Mouse (Mus musculus) CH12.LX (cell line): ENCODE measurements at regions not wholly inside any gene's neighbourhood (a gene's known extent, or its start where the extent isn't known, plus 50 kb on each side); places are given as distances from the start of the nearest gene placed in this dataset.

Source experiments
- DNase-seq: peaks from one replicate; pipeline ENCODE4 v3.0.0-alpha.2; 2013; ENCODE audit errors: extremely low read depth
- H3K27ac ChIP-seq: 2 replicates; pipeline ENCODE4 v1.5.1; 2012; ENCODE audit warnings: low read depth, mild to moderate bottlenecking, control low read depth, moderate library complexity; ENCODE audit not compliant: insufficient read depth
- H3K27me3 ChIP-seq: replicated peaks from 2 replicates; pipeline ENCODE3; 2012; ENCODE audit warnings: inconsistent platforms
- H3K36me3 ChIP-seq, 2 experiments: replicated peaks in 1 of 2; 2 replicates each; pipeline versions ENCODE3 to v1.6.1; 2012; ENCODE audit warnings: inconsistent platforms in 1 of 2, low read length in 1 of 2, mild to moderate bottlenecking in 1 of 2, mixed read lengths in 1 of 2, moderate library complexity in 1 of 2; ENCODE audit not compliant: control insufficient read depth in 1 of 2, insufficient read depth in 1 of 2
- H3K4me1 ChIP-seq, 2 experiments: 2 replicates each; pipeline ENCODE4 v1.6.1; 2012; ENCODE audit warnings: inconsistent platforms in 1 of 2, moderate library complexity in 1 of 2; ENCODE audit not compliant: insufficient read depth in 2 of 2, control insufficient read depth in 1 of 2
- H3K4me2 ChIP-seq: 2 replicates; pipeline ENCODE4 v1.6.1; 2012; ENCODE audit warnings: low read depth, mild to moderate bottlenecking, control low read depth; ENCODE audit not compliant: poor library complexity, insufficient read depth, severe bottlenecking
- H3K4me3 ChIP-seq, 3 experiments: fragments of 150-350 bp in 1 of 3; sonication (generic) in 1 of 3; replicated peaks in 1 of 3; 2 replicates each; pipeline versions ENCODE3 to v1.5.1; 2011 to 2012; ENCODE audit warnings: low read depth in 2 of 3, low read length in 2 of 3, mild to moderate bottlenecking in 2 of 3, moderate library complexity in 2 of 3, control low read depth in 1 of 3, improper control_type of control experiment in 1 of 3, inconsistent platforms in 1 of 3, mixed read lengths in 1 of 3; ENCODE audit not compliant: poor library complexity in 1 of 3
- H3K79me2 ChIP-seq: replicated peaks from 2 replicates; pipeline ENCODE4 v1.6.1; 2012; ENCODE audit warnings: mild to moderate bottlenecking, moderate library complexity; ENCODE audit not compliant: control insufficient read depth, poor library complexity, insufficient read depth, severe bottlenecking; ENCODE audit errors: extremely low read depth
- H3K9ac ChIP-seq: 2 replicates; pipeline ENCODE4 v1.6.1; 2012; ENCODE audit warnings: low read depth, mild to moderate bottlenecking, control low read depth, moderate library complexity; ENCODE audit not compliant: insufficient read depth
- H3K9me3 ChIP-seq: replicated peaks from 2 replicates; pipeline ENCODE3; 2012; ENCODE audit warnings: low read length, inconsistent platforms, mixed read lengths
- BHLHE40 ChIP-seq: IDR thresholded peaks from 2 replicates; pipeline ENCODE4 v1.6.1; 2011; ENCODE audit warnings: mild to moderate bottlenecking, low read depth, low read length, improper control_type of control experiment
- CHD1 ChIP-seq: IDR thresholded peaks from 2 replicates; pipeline ENCODE4 v1.6.1; 2012; ENCODE audit warnings: low read depth, low read length, improper control_type of control experiment, inconsistent platforms
- CTCF ChIP-seq, 2 experiments: IDR thresholded peaks in 1 of 2; conservative IDR thresholded peaks in 1 of 2; 2 replicates each; pipeline ENCODE4 v1.5.1; 2011 to 2012; ENCODE audit warnings: low read depth in 2 of 2, low read length in 2 of 2, improper control_type of control experiment in 1 of 2, inconsistent platforms in 1 of 2, mild to moderate bottlenecking in 1 of 2, moderate library complexity in 1 of 2
- ELF1 ChIP-seq: IDR thresholded peaks from 2 replicates; pipeline ENCODE4 v1.6.1; 2014; ENCODE audit warnings: low read depth, mild to moderate bottlenecking, inconsistent platforms, low read length, improper control_type of control experiment
- ETS1 ChIP-seq: conservative IDR thresholded peaks from 2 replicates; pipeline ENCODE4 v1.6.1; 2012; ENCODE audit warnings: low read depth, mild to moderate bottlenecking, inconsistent platforms, low read length, improper control_type of control experiment, moderate library complexity
- GABPA ChIP-seq: IDR thresholded peaks from 2 replicates; pipeline ENCODE4 v1.6.1; 2012; ENCODE audit warnings: low read depth, low read length, improper control_type of control experiment, inconsistent platforms; ENCODE audit not compliant: insufficient replicate concordance
- IRF4 ChIP-seq: IDR thresholded peaks from 2 replicates; pipeline ENCODE4 v1.6.1; 2014; ENCODE audit warnings: low read depth, mild to moderate bottlenecking, inconsistent platforms, low read length, improper control_type of control experiment
- JUN ChIP-seq: IDR thresholded peaks from 2 replicates; pipeline ENCODE4 v1.6.1; 2011; ENCODE audit warnings: low read depth, mild to moderate bottlenecking, low read length, improper control_type of control experiment, moderate library complexity; ENCODE audit not compliant: insufficient read depth
- KAT2A ChIP-seq: IDR thresholded peaks from 2 replicates; pipeline ENCODE4 v1.6.1; 2012; ENCODE audit warnings: low read length, improper control_type of control experiment, inconsistent platforms; ENCODE audit not compliant: insufficient replicate concordance
- MAFK ChIP-seq: IDR thresholded peaks from 2 replicates; pipeline ENCODE4 v1.6.1; 2011; ENCODE audit warnings: low read length, improper control_type of control experiment; ENCODE audit not compliant: insufficient replicate concordance
- MAX ChIP-seq: IDR thresholded peaks from 2 replicates; pipeline ENCODE4 v1.6.1; 2011; ENCODE audit warnings: low read length, improper control_type of control experiment
- MAZ ChIP-seq: IDR thresholded peaks from 2 replicates; pipeline ENCODE4 v1.6.1; 2012; ENCODE audit warnings: low read depth, mild to moderate bottlenecking, inconsistent platforms, low read length, improper control_type of control experiment, moderate library complexity
- MEF2A ChIP-seq: IDR thresholded peaks from 2 replicates; pipeline ENCODE4 v1.6.1; 2014; ENCODE audit warnings: low read depth, mild to moderate bottlenecking, inconsistent platforms, low read length, improper control_type of control experiment, borderline replicate concordance
- MYC ChIP-seq: IDR thresholded peaks from 2 replicates; pipeline ENCODE4 v1.6.1; 2011; ENCODE audit warnings: low read depth, mild to moderate bottlenecking, improper control_type of control experiment, low read length
- NELFE ChIP-seq: IDR thresholded peaks from 2 replicates; pipeline ENCODE4 v1.6.1; 2011; ENCODE audit warnings: low read depth, low read length, improper control_type of control experiment
- NRF1 ChIP-seq: IDR thresholded peaks from 2 replicates; pipeline ENCODE4 v1.6.1; 2014; ENCODE audit warnings: low read depth, mild to moderate bottlenecking, inconsistent platforms, low read length, improper control_type of control experiment, moderate library complexity
- POLR2AphosphoS2 ChIP-seq: IDR thresholded peaks from 2 replicates; pipeline ENCODE4 v1.6.1; 2011; ENCODE audit warnings: low read depth, low read length, improper control_type of control experiment
- SMC3 ChIP-seq: IDR thresholded peaks from 2 replicates; pipeline ENCODE4 v1.6.1; 2011; ENCODE audit warnings: low read depth, low read length, improper control_type of control experiment
- TBP ChIP-seq: conservative IDR thresholded peaks from 2 replicates; pipeline ENCODE4 v1.6.1; 2011; ENCODE audit warnings: low read depth, low read length, improper control_type of control experiment
- TCF12 ChIP-seq: IDR thresholded peaks from 2 replicates; pipeline ENCODE4 v1.6.1; 2014; ENCODE audit warnings: low read depth, mild to moderate bottlenecking, inconsistent platforms, low read length, improper control_type of control experiment
- USF2 ChIP-seq: conservative IDR thresholded peaks from 2 replicates; pipeline ENCODE4 v1.6.1; 2011; ENCODE audit warnings: low read depth, low read length, improper control_type of control experiment
- dilution Hi-C: fragments of 300-500 bp; cut with MboI; formaldehyde crosslinking; loops from 2 replicates; pipeline ENCODE4 v1.14.3; 2020; ENCODE audit warnings: low sequenced_read_pairs; ENCODE audit not compliant: extremely low pct_unique_long_range_greater_than_20kb, extremely low pct_ligation_motif_present
- in situ Hi-C: fragments of 300-500 bp; cut with MboI; formaldehyde crosslinking; loops from 3 replicates; pipeline ENCODE4 v1.14.3; 2019; ENCODE audit warnings: low sequenced_read_pairs, low pct_ligation_motif_present, low pct_unique_long_range_greater_than_20kb, mixed read lengths

GRCm38 (mm10) chr14:24616306-24617125 lies 129.6 kb downstream of the Rps24 start:
- H3K4me3 ChIP-seq: no peak overlapping the region
- no peak for DNase-seq
- no peaks in the 10 kb centered on the region for H3K36me3 ChIP-seq
- no peaks in the 10 kb centered on the region for H3K4me1 ChIP-seq
- dilution Hi-C loops (no loop called here), in situ Hi-C loops (no loop called here)
- no peak overlapping the region for H3K27ac ChIP-seq
- TF ChIP-seq BHLHE40: no peak
- no peak for TF ChIP-seq NELFE
- TF ChIP-seq NRF1: no peak
- no peak for TF ChIP-seq MAFK
- TF ChIP-seq POLR2AphosphoS2: no peak
- no peak for TF ChIP-seq JUN
- TF ChIP-seq GABPA: no peak
- no peak for TF ChIP-seq USF2
- no peak for TF ChIP-seq MAX
- H3K4me2 ChIP-seq: no peak overlapping the region
- H3K9me3 ChIP-seq: no peaks in the 10 kb centered on the region
- no peaks in the 10 kb centered on the region for H3K79me2 ChIP-seq
- no peak overlapping the region for H3K9ac ChIP-seq
- H3K27me3 ChIP-seq: peaks cover 22% of the 10 kb centered on the region

GRCm38 (mm10) chr14:24617126-24617375 lies 130.1 kb downstream of the Rps24 start:
- Histone ChIP-seq H3K4me2 (no peak overlapping the region), H3K79me2 (no peaks in the 10 kb centered on the region), H3K27me3 (peaks cover 22% of the 10 kb centered on the region), H3K4me3 (no peak overlapping the region), H3K9ac (no peak overlapping the region), H3K4me1 (no peaks in the 10 kb centered on the region), H3K36me3 (no peaks in the 10 kb centered on the region), H3K9me3 (no peaks in the 10 kb centered on the region), H3K27ac (no peak overlapping the region)
- DNase-seq: no peak
- TF ChIP-seq KAT2A (no peak), SMC3 (no peak), CTCF (conservative IDR thresholded peaks at IDR 0.05 in 1 of 2, IDR thresholded peaks at IDR 0.05 in 1 of 2; ENCODE audit: low read depth in 2 of 2, low read length in 2 of 2) (no peak), IRF4 (no peak), TCF12 (no peak), MAX (no peak), NRF1 (no peak), TBP (no peak), MAZ (no peak), MYC (no peak), ETS1 (no peak), CHD1 (no peak), MAFK (no peak), ELF1 (no peak), MEF2A (no peak)
- in situ Hi-C loops: no loop called here
- dilution Hi-C loops: no loop called here
